Mouse (Mus musculus) left cerebral cortex, adult 2 months (tissue): ENCODE results near the gene Dcxr. TPM values are rescaled to one million over a fixed set of nuclear protein-coding genes. Genes with fewer than 3 reads are reported as not detected.

Source experiments
- DNase-seq, 2 experiments: peaks; one replicate each; pipeline ENCODE4 v3.0.0; 2021 to 2022; ENCODE audit warnings: low spot score in 2 of 2, mixed read lengths in 1 of 2; ENCODE audit errors: extremely low spot score in 1 of 2
- H3K27ac ChIP-seq: fragments of 200-600 bp; 2 replicates; pipeline ENCODE4 v1.8.1; 2022
- H3K4me3 ChIP-seq: fragments of 200-600 bp; 2 replicates; pipeline ENCODE4 v1.8.1; 2022
- CTCF ChIP-seq: fragments of 200-600 bp; IDR thresholded peaks from 2 replicates; pipeline ENCODE4 v1.8.1; 2022; ENCODE audit warnings: antibody characterized with exemption, mild to moderate bottlenecking, moderate library complexity
- intact Hi-C: fragments of 180-260 bp; cut with DNase I; formaldehyde crosslinking; loops from one replicate; pipeline ENCODE4 v1.15.1; 2025
- total RNA-seq, 2 experiments: library from RNA; stranded (reverse); gene quantifications; 2 replicates each; pipeline ENCODE4 v1.2.3; 2021

Gene Dcxr
- total RNA-seq, 2 experiments from 2014 or later, result 7.1 to 8.4 TPM

DNA sequence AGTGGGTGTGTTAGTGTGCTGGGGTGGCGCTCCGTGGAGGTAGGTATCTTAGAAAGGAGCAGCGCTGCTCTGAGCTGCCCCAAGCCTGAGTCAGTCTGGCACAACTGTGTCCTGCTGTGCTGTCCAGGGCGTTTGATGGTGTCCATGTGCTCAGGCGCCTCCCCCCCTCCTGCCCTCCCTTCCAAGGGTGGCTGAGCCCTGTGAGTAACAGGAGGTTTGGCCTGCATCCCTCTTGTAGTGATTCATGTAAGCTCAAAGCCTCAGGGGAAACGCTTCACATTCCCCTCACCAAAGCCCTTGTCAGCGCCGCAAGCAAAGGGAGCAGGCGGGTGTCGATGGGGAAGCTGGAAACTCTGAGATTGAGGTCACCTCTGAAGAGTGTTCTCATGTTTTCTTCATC is 29.3 kb downstream of the Dcxr start:
- intact Hi-C loops, result no loop called here
- no peak overlapping the region for H3K4me3 ChIP-seq
- DNase-seq, result no peak
- no peak overlapping the region; the same call in 1 of the 2 replicates for H3K27ac ChIP-seq
- no peak; the same call in 1 of the 2 replicates for TF ChIP-seq CTCF

DNA sequence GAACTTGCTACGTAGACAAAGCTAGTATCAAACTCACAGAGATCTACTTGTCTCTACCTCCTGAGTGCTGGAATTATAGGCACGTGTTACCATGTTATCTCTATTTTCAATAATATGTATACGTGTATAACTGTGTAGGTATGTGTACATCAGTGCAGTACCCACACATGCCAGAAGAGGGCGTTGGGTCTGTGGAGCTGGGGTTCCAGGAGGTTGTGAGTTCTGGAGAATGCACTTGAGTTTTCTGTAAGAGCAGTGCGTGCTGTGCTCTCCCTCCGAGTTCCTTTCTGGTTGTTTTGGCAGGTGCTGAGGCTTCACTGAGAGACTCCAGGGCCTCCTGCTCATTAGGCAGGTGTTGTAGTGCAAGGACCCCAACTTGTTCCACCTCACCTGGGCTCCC is 30.5 kb downstream of the Dcxr start:
- intact Hi-C loops, result no loop called here
- H3K27ac ChIP-seq, result no peak overlapping the region
- no peak overlapping the region for H3K4me3 ChIP-seq
- DNase-seq, result no peak
- TF ChIP-seq CTCF, result peak; percentile 40

DNA sequence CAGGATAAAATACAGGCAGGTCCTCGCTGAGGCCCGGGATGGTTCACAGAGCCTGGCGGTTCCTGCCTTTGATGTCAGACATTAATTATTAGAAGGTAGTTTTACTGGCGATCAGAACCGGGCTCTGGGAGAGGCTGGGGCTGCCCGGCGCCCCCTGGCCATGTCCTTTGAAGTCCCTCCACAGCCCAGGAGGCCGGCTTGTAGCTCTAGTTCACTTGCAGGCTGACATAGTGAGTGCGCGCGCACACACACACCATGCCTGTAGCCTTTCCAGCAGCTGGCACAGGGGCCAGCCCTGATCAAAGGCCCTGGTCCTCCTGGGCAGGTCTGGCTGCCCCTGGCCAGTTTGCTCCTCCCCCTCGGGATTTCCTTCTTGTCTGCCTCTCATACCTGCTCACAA is 31.4 kb downstream of the Dcxr start:
- intact Hi-C loops, result no loop called here
- Histone ChIP-seq H3K27ac (peak overlapping the region; percentile 64), H3K4me3 (no peak overlapping the region)
- DNase-seq, result no peak
- no peak for TF ChIP-seq CTCF

DNA sequence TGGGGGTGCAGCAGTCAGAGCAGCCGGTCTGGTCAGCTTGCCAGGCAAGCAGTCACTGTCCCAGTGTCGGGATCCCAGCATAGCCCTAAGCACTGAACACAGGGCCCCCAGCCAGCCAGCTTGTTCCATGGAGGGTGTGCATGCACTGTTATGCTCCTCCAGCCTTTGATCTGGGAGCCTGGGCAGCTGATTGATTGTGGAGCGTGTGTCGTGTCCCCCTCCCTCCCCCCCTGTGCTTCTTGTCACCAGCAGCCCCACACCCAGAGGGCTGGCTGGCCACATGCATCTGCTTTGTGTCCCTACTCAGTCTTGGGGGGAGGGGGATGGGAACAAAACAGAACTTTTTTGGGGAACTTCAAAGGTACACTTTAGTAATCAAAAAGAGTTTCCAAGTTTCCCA is 31.9 kb downstream of the Dcxr start:
- intact Hi-C loops, result no loop called here
- no peak overlapping the region for H3K4me3 ChIP-seq
- DNase-seq, result no peak
- no peak for TF ChIP-seq CTCF
- peak overlapping the region; percentile 64 for H3K27ac ChIP-seq

DNA sequence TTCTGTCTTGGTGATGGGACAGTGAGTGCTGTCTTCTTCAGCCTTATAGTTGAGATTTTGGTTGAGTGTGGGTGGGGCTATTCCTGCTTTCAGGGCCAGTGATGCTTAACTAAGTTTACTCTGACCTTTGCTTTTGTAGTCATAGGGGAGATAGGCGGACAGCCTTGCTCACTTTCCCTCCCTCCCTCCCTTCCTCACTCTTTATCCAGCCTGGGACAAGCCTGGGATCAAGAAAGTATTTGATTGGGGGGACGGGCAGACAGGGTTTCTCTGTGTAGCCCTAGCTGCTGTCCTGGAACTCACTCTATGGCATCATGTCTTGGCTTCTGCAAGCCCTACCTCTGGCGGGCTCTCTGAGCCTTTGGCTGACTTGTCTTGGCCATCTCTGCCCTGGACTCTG is 33.6 kb downstream of the Dcxr start:
- DNase-seq, result no peak
- Histone ChIP-seq H3K27ac (no peak overlapping the region), H3K4me3 (no peak overlapping the region)
- intact Hi-C loops, result no loop called here
- no peak for TF ChIP-seq CTCF

DNA sequence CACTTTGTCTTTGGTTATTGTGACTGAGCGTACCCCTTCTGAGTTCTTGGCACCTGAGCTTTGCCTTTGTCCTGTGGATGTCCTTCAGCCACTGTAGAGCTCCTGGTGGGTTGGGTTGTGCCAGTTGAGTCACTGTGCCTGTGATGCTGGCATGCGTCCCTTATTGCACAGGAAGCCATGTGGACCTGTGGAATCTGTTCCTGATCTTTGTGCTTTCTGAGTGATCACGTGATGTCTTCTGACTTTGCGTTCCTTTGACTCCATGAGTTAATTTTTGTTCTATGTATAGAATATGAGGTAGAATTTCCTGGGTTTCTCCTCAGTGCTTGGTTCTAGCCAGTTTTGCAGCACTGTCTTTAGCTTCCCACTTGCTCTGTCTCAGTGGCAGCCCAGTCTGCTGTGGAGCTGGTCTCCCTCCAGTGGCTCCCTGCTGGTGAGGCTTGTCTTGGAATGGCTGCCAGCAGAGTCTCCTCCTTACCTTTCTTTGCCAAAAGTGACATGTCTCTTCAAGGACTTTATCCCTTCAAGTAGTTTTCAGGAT is 34.5 kb downstream of the Dcxr start:
- DNase-seq, result no peak
- intact Hi-C loops, result no loop called here
- TF ChIP-seq CTCF, result no peak; the same call in 1 of the 2 replicates
- H3K4me3 ChIP-seq, result no peak overlapping the region
- H3K27ac ChIP-seq, result peak overlapping the region; percentile 57

DNA sequence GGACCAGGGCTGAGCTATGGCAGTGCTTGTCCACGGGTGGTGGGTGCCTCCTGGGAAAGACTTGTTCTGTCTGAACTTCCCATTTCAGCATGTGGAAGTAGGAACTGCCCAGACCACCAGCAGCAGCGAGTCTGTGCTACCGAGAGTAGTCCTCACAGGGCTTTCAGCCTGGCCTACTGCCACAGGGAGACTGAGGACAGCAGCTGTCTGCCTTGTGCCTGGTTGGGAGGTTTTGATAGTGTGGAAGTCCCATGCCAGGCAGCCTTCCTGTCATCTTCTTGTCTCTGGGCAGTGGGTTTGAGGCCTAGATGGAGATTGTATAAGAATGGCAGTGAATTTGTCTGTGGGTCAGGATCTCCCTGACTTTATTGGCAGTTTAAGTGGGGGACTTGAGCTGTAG is 37.7 kb downstream of the Dcxr start:
- Histone ChIP-seq H3K27ac (no peak overlapping the region), H3K4me3 (no peak overlapping the region)
- no peak for DNase-seq
- no peak for TF ChIP-seq CTCF
- intact Hi-C loops, result no loop called here

DNA sequence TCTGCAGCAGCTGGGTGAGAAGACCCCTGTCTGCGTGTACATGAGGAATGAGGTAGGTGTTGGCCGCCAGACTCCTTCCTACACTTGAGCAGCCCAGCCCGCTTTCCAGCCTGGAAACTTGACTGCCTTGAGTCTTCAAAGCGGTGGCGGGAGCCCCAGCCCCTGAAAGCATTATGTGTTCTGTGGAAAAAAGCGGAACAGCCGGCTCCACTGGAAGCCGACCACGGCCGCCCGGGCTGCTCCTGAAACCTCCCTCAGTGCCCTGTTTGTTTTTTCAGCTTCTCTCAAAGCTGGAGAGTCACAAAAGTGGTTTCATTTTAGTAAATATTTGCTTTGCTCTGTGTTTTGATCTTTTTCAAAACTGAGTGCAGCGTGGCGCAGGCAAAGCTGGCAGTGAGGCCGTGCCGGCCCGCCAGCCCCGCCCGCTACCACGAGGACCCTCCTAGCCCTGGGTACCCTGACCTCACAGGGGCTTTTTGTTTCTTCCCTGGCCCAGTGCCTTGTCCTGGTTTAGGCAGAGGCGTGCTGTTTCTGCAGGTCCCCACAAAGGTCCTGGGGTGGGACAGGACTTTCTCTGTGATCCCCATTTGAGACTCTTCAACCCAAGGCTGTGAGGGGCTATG is 40.3 kb downstream of the Dcxr start:
- Histone ChIP-seq H3K4me3 (no peak overlapping the region), H3K27ac (peak overlapping the region; percentile 65)
- intact Hi-C loops, result no loop called here
- DNase-seq, result no peak
- no peak for TF ChIP-seq CTCF

DNA sequence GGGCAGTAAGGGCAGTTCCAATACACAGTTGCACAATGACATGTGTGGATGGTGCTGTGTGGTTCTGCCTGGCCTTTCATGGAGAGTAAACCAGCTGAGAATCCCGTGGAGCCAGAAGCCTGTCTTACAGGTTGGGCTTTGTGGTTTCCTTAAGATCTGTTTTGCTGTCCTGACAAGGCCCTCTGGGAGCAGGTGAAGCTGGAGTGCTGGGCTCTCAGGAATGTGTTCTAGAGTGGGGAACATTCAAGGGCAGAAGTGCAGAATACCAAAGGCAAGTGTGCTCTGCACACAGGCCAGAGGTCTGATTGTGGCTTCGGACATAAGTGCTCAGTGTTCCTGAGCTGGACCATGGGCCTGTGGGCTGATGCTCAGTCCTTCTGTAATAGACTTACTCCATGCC is 42.4 kb downstream of the Dcxr start:
- intact Hi-C loops, result no loop called here
- TF ChIP-seq CTCF, result no peak

DNA sequence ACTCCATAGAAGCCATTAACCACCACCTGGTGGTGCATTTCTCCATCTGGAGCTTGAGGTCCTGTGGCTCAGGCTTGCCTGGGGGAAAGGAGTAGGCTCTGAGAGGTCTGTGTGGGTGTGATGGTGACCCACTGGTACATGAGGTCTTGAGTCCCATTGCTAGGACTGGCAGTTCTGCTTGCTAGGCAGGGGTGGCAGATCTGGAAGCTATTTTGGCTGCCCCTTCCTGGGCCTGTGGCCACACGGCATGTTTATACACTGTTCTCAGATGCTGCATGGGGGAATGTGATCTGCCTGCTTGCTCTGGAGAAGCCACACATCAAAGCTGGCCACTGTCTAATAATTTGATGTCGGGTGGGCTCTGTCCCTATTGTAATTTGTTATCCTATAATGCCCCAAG is 43.0 kb downstream of the Dcxr start:
- intact Hi-C loops, result no loop called here

More for the DNA sequence above, 42.4 kb downstream of the Dcxr start:
- no peak overlapping the region for H3K4me3 ChIP-seq
- H3K27ac ChIP-seq, result no peak overlapping the region
- DNase-seq, result no peak

DNA sequence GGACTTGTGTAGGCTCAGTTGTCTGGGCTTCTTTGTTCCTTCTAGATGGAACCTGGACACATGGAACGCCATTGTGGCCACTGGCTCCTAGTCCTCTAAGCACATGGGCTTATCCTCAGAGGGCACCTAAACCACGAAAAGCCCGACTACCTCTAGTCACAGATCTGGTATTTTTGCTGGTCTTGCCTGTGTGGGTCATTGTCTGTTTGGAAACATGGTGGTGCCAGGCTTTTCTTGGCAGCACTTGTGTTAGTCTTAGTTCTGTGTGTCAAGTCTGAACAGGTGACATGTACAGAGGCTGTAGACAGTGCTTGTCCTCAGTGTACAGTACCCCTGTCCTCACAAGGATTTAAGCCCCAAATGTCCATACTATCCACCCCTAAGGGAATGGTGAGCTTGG is 43.5 kb downstream of the Dcxr start:
- no peak for TF ChIP-seq CTCF
- Histone ChIP-seq H3K4me3 (no peak overlapping the region), H3K27ac (no peak overlapping the region)
- intact Hi-C loops, result no loop called here
- no peak for DNase-seq

More for the DNA sequence above, 43.0 kb downstream of the Dcxr start:
- no peak; the same call in none of the 2 replicates for TF ChIP-seq CTCF
- no peak for DNase-seq
- Histone ChIP-seq H3K27ac (no peak overlapping the region), H3K4me3 (no peak overlapping the region)

DNA sequence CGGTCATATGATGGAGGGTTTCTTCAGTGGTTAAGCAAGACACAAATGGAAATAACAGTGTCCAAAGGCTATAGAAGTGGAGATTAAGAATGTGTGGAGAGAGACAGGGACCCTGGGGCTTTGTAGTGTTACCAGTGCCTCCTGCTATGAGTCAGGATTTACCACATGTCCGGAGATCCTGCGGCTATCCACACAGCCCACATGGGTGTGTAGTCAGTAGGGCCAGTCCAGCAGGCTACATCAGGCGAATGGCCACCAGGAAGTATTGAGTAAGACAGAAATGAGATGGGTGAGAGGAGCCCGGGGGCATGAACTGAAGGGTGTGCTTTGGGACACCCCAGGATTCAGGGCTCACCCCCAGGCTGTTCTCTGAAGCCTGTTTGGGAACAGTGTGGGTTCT is 44.4 kb downstream of the Dcxr start:
- no peak for DNase-seq
- H3K4me3 ChIP-seq, result no peak overlapping the region
- no peak for TF ChIP-seq CTCF

DNA sequence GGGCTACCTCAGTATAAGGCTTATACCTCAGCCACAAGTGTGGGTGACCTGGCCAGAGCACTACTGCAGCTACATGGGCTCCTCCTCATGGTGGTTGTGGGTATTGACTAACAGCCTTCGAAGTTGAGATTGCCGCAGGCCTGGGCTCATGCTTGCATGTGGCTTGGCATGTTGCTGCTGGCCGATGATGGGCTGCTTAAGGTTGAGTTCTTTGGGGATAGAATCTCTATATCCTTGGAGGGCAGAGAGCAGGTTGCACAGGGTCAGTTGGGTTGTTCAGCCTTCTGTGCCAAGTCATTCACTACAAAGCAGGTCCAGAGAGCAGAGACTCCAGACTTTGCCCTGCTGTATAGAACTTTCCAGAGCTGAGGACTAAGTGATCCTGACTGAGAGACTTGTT is 47.2 kb downstream of the Dcxr start:
- Histone ChIP-seq H3K4me3 (no peak overlapping the region), H3K27ac (no peak overlapping the region)
- peak; percentile 51 for TF ChIP-seq CTCF
- intact Hi-C loops, result no loop called here
- DNase-seq, result no peak

More for the DNA sequence above, 44.4 kb downstream of the Dcxr start:
- no peak overlapping the region for H3K27ac ChIP-seq
- intact Hi-C loops, result no loop called here
